Mouse (Mus musculus) erythroblast, embryonic 14.5 days (primary cell): ENCODE measurements around the gene Ptprd. TPM values are rescaled to one million over a fixed set of nuclear protein-coding genes. Genes with fewer than 3 reads are reported as not detected.

ENCODE experiments used
- H3K27me3 ChIP-seq: 2 replicates; pipeline ENCODE4 v1.6.1; 2012; ENCODE audit warnings: inconsistent platforms; ENCODE audit not compliant: control insufficient read depth
- H3K36me3 ChIP-seq: 2 replicates; pipeline ENCODE4 v1.6.1; 2012; ENCODE audit warnings: mild to moderate bottlenecking, inconsistent platforms; ENCODE audit not compliant: control insufficient read depth
- H3K4me1 ChIP-seq: 2 replicates; pipeline ENCODE4 v1.6.1; 2012; ENCODE audit warnings: inconsistent platforms; ENCODE audit not compliant: control insufficient read depth
- H3K4me3 ChIP-seq: replicated peaks from 2 replicates; pipeline ENCODE3; 2012; ENCODE audit warnings: moderate library complexity, mild to moderate bottlenecking, inconsistent platforms
- H3K9me3 ChIP-seq: 2 replicates; pipeline ENCODE4 v1.6.1; 2012; ENCODE audit warnings: low read length, inconsistent platforms, mixed read lengths; ENCODE audit not compliant: control insufficient read depth
- GATA1 ChIP-seq: IDR thresholded peaks from 2 replicates; pipeline ENCODE4 v1.6.1; 2012; ENCODE audit warnings: low read length, inconsistent platforms, mixed read lengths
- TAL1 ChIP-seq: IDR thresholded peaks from 3 replicates; pipeline ENCODE4 v1.6.1; 2012; ENCODE audit warnings: low read length, inconsistent platforms, mixed read lengths
- polyA plus RNA-seq: library from polyadenylated mRNA; stranded (reverse); fragments of >175 nt; gene quantifications from 2 replicates; pipeline ENCODE4 v1.2.3, GENCODE M21; 2012

Ptprd gene
- polyA plus RNA-seq, 1 experiment: not detected

- Histone ChIP-seq H3K9me3 (no peaks in the 10 kb centered on the region; the same call in 1 of the 2 replicates), H3K4me3 (no peak overlapping the region), H3K36me3 (no peaks in the 10 kb centered on the region), H3K4me1 (no peaks in the 10 kb centered on the region), H3K27me3 (no peaks in the 10 kb centered on the region)
- no peak for TF ChIP-seq GATA1
- no peak for TF ChIP-seq TAL1
These were observed 1899.2 kb downstream of the Ptprd start for GRCm38 (mm10) chr4:76312593-76312992.

- Histone ChIP-seq H3K4me1 (no peaks in the 10 kb centered on the region), H3K9me3 (peaks cover 2% of the 10 kb centered on the region; the same call in 1 of the 2 replicates), H3K36me3 (no peaks in the 10 kb centered on the region), H3K27me3 (no peaks in the 10 kb centered on the region), H3K4me3 (no peak overlapping the region)
- TF ChIP-seq GATA1 (no peak), TAL1 (no peak)
These were observed 1905.8 kb downstream of the Ptprd start for GRCm38 (mm10) chr4:76305987-76306386.

GRCm38 (mm10) chr4:76297375-76297774 is 1914.4 kb downstream of the Ptprd start:
- Histone ChIP-seq H3K4me3 (no peak overlapping the region), H3K27me3 (no peaks in the 10 kb centered on the region), H3K36me3 (no peaks in the 10 kb centered on the region), H3K4me1 (no peaks in the 10 kb centered on the region), H3K9me3 (peaks cover 2% of the 10 kb centered on the region; the same call in 1 of the 2 replicates)
- TF ChIP-seq GATA1: no peak
- no peak for TF ChIP-seq TAL1

GRCm38 (mm10) chr4:76292733-76293357 is 1918.9 kb downstream of the Ptprd start:
- no peak overlapping the region for H3K4me3 ChIP-seq
- peaks cover 2% of the 10 kb centered on the region; the same call in 1 of the 2 replicates for H3K9me3 ChIP-seq
- H3K4me1 ChIP-seq: no peaks in the 10 kb centered on the region
- TF ChIP-seq GATA1 (no peak), TAL1 (no peak)
- H3K27me3 ChIP-seq: no peaks in the 10 kb centered on the region
- no peaks in the 10 kb centered on the region for H3K36me3 ChIP-seq

- Histone ChIP-seq H3K27me3 (no peaks in the 10 kb centered on the region), H3K36me3 (no peaks in the 10 kb centered on the region), H3K4me1 (no peaks in the 10 kb centered on the region), H3K4me3 (no peak overlapping the region), H3K9me3 (peaks cover 2% of the 10 kb centered on the region; the same call in 1 of the 2 replicates)
- TF ChIP-seq TAL1 (no peak), GATA1 (no peak)
These were observed 1921.3 kb downstream of the Ptprd start for GRCm38 (mm10) chr4:76290484-76290818.

GRCm38 (mm10) chr4:76289612-76290483 is 1921.9 kb downstream of the Ptprd start:
- H3K9me3 ChIP-seq: peaks cover 2% of the 10 kb centered on the region; the same call in 1 of the 2 replicates
- H3K36me3 ChIP-seq: no peaks in the 10 kb centered on the region
- TF ChIP-seq GATA1: no peak
- no peak for TF ChIP-seq TAL1
- no peaks in the 10 kb centered on the region for H3K27me3 ChIP-seq
- H3K4me3 ChIP-seq: no peak overlapping the region
- H3K4me1 ChIP-seq: no peaks in the 10 kb centered on the region

- TF ChIP-seq TAL1 (no peak), GATA1 (no peak)
- Histone ChIP-seq H3K9me3 (no peaks in the 10 kb centered on the region), H3K36me3 (no peaks in the 10 kb centered on the region), H3K4me1 (no peaks in the 10 kb centered on the region), H3K4me3 (no peak overlapping the region), H3K27me3 (no peaks in the 10 kb centered on the region)
These were observed 1925.7 kb downstream of the Ptprd start for GRCm38 (mm10) chr4:76286016-76286415.

- no peaks in the 10 kb centered on the region for H3K36me3 ChIP-seq
- no peaks in the 10 kb centered on the region for H3K27me3 ChIP-seq
- no peak overlapping the region for H3K4me3 ChIP-seq
- H3K4me1 ChIP-seq: no peaks in the 10 kb centered on the region
- H3K9me3 ChIP-seq: no peaks in the 10 kb centered on the region
- TF ChIP-seq GATA1 (no peak), TAL1 (no peak)
These were observed 1928.9 kb downstream of the Ptprd start for GRCm38 (mm10) chr4:76282886-76283285.

- TF ChIP-seq TAL1: no peak
- no peak for TF ChIP-seq GATA1
- no peaks in the 10 kb centered on the region for H3K27me3 ChIP-seq
These were observed 1949.0 kb downstream of the Ptprd start for GRCm38 (mm10) chr4:76262727-76263126.

More at GRCm38 (mm10) chr4:76262727-76263126, 1949.0 kb downstream of the Ptprd start:
- no peaks in the 10 kb centered on the region for H3K4me1 ChIP-seq
- no peak overlapping the region for H3K4me3 ChIP-seq
- H3K36me3 ChIP-seq: no peaks in the 10 kb centered on the region
- H3K9me3 ChIP-seq: no peaks in the 10 kb centered on the region
